Mouse (Mus musculus): Measurements from ENCODE around the gene Uprt. TPM values are rescaled to one million over a fixed set of nuclear protein-coding genes. Genes with fewer than 3 reads are reported as not detected.

Uprt gene
- 4.2 and 4.4 TPM in 2 replicates for polyA plus RNA-seq (2012; rRNA removed)

DNA sequence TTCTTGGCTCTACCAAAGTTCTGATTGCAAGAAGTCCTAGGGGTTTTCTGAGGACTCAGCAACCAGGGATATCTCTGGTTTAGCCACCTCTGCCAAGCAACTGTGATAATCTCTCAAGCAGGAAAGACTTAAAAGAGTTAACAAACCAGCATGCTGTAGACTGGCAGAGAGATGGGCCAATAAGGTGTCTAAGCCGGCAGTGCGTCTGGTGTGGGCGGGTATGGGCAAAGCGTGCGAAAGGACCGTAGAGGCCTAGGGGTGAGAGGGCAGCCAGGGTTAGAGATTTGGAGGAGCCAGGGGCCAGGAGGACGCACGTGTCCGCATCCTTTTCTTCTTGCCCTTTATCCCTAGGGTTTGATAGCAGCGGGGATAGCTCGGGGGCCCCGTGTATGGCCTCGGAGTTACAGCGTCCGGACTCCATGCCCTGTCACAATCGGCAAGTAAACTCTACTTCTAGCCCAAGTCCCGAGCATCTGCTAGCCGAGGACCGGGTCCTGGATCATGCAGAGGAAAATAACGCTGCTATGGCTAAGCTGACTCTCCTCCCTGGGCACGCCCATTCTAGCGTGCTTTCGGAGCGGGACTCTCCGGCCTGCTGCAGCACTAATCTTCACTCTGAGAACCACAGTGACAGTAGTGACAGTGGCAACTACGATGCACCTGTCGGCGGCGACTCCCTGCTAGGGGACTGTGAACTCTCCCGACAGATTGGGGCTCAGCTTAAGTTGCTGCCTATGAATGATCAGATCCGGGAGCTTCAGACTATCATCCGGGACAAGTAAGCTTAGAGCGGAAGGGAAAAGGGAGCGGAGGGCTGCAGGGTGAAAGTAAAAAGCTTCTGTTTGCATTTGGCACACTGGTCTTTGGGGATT, at the start of gene Uprt:
Gene Uprt, plus strand, starts transcription at position 247 of the 872 bp plus-strand sequence.

Other genes starting within 250 kb of the Uprt start
- gene Abcb7, start 69.0 kb upstream of the Uprt start, polyA plus RNA-seq (2012; rRNA removed) = 7.4 and 8.6 TPM in 2 replicates
- gene Zdhhc15, start 188.2 kb downstream of the Uprt start, polyA plus RNA-seq (2012; rRNA removed) = 3.9 and 4.6 TPM in 2 replicates